Mouse (Mus musculus) large intestine, adult 2 months (tissue): ENCODE results near the gene Spns2. TPM values are rescaled to one million over a fixed set of nuclear protein-coding genes. Genes with fewer than 3 reads are reported as not detected.

Experiments
- DNase-seq: peaks from one replicate; pipeline ENCODE4 v3.0.0-alpha.2; 2012; ENCODE audit warnings: low read depth, low spot score
- WGBS: fragments of 180-500 bp; shearing (Covaris S2); methylation state at CpG from one replicate; pipeline ENCODE4 v1.1.7; 2018; 5-methylcytosine and 5-hydroxymethylcytosine counted together
- polyA plus RNA-seq: library from polyadenylated mRNA; depleted of rRNA; stranded (reverse); fragments of >200 nt; gene quantifications from 2 replicates; pipeline ENCODE4 v1.2.3, GENCODE M21; 2012; rRNA removed

The Spns2 gene
- polyA plus RNA-seq: 15.1 and 42.2 TPM in 2 replicates

DNA sequence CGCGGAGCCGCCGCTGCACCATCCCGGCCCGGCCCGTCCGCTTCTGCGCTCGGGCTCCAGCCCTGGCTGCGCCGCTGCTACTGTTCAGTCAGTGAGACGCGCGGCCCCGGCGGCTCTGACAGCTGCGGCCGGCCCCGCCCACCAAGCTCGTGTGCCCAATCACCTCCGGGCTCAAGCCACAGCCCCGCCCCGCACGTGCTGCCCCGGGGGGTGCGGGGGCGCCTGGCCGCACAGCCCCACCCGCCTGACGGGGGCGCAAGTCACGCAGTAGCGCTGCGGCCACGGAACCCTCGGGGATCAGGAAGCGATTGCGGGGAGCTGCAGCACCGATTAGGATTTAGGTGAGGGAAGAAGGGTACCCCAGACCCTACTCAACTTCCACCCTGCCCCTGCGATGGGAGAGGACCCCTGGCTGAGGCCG is at the start of gene Spns2:
Gene Spns2, minus strand, starts transcription at position 24 of the 421 bp plus-strand sequence.
- no peak for DNase-seq
- WGBS: under 1% methylated on average over 42 of the region's 42 CpGs

DNA sequence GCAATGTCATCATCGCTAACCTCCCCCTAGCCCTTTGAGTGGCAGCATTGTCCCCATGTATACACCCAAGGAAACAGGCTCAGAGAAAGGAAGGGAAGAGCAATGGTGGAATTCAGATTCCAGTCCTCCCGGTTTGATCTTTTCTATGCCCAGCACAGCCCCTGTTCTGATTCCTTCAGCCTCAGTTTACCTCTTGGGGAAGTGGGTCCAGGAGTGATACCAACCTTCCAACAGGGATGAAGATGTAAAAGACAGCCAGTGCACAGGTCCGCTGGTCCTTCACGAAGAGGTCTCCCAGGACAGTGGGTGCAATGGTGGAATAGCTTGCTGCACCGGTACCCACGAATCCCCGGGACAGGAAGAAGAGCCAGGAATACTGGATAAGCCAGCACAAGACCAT is 49.1 kb upstream of the Spns2 start:
- WGBS: 91% methylated on average over 7 of the region's 7 CpGs

DNA sequence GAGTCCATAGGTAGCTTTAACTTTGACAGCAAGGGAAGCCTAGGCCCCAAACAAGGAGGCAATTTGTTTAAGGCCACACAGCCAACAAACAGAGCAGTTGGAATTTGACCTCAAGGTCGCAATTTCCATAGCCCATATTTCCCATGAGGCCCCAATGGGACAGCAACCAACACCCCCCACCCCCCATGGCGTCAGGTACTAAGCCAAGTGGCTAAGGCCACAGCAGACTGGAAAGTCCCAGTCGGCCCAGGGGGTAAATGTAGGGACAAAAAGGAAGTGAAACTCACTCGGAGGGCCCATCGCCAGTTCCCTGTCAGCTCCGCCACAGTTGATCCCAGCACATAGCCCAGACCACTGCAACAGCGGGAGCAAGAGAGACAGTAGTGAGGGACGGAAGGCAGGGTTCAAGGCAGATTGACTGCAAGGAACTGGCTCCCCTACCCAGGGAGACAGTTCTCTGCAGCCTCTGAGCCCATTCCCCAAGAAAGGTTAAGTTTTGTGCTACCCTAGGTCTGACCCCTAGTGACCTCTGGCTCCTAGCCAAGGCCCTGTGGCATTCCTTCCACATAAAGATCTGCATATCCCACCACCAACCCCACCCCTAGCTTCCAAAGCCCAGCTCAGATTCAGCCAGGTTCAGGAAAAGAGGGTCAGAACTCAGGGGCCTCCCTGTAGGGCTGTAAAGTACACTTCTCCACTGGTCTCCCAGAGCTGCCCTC is 48.5 kb upstream of the Spns2 start:
- WGBS: 36% methylated on average over 8 of the region's 8 CpGs
- DNase-seq: no peak

More for the DNA sequence above, 49.1 kb upstream of the Spns2 start:
- DNase-seq: no peak

DNA sequence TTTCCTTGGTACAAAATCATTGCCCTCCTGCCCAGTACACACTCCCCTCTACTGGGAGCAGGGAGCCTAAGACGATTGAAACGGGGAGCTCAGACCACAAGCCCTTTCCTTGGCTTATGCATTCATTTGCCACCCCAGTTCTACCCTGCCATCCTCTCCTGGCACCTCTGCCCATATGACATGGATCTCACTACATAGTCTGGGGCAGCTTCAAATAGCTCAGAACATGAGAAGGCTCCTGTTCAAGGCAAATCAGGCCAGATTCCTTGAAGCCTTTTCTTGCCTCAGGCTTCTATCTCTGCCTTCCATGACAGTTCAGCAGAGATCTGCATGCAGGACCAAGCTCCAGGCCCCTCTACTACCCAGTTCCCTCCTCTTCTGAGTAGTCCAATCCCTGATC is 47.8 kb upstream of the Spns2 start:
- no peak for DNase-seq
- 88% methylated on average over 2 of the region's 2 CpGs for WGBS

DNA sequence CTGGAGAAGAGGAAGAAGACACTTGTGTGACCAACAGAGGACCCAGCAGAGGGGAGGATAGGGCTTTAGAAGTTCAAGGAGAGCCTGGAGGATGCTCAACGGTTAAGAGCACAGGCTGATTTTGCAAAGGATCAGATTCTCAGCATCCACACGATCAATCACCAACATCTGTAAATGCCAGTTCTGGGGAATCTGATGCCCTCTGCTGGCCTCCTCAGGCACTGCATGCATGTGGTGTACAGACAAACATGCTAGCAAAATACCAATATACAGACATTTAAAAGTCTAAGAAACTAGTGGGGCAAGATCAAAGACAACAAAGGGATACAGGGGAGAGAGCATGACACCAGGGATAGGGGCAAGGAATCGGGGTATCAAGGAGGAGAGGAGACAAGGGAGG is 45.8 kb upstream of the Spns2 start:
- DNase-seq: no peak
- 84% methylated on average over 3 of the region's 3 CpGs for WGBS

DNA sequence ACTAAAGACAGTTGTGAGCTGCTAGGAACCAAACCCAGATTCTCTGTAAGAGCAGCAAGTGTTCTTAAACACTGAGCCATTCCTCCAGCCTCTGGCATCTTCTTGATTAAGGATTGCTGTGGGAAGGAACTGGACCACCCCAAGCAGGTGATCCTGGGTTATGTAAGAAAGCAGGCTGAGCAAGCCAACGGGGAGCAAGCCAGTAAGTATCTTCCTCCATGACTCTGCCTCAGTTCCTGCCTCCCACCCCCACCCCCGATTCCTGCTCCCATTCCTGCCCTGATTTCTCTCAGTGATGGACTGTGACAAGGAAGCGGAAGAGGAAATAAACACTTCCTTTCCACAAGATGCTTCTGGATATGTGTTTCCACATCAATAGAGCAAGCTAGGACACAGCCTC is 43.2 kb upstream of the Spns2 start:
- no peak for DNase-seq
- 84% methylated on average over 3 of the region's 3 CpGs for WGBS

DNA sequence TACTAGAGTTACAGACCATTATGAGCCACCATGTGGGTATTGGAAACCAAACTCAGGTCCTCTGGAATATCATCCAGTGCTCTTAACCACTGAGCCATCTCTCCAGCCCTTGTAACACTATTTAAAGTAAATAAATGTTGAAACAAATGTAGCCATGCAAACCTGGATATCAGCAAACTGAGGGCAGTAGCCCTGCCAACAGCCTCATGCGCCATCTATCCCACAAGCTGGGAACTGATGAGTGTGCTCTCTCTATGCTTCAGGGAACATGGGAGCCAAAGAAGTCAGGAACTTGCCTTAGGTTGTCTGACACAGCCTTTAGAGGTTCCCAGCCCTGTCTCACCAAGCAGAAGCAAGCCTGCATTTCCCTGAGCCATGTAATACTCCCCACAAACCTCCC is 41.9 kb upstream of the Spns2 start:
- WGBS: 83% methylated on average over 1 of the region's 1 CpGs
- DNase-seq: no peak

DNA sequence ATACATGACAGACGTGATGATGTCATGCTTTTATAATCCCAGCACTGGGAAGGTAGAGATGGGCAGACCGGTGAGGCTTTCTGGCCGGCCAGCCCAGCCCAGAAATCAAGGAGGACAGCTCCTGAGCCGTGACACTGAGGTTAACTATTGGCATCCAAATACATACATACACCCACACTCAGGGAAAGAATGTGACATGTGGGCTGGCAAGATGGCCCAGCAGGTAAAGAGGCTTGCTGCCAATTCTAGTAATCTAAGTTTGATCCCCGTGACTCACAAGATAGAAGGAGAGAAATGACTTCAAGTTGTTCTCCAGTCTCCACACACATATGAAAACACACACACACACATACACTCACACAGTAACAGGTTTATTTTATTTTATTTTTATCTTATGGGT is 41.4 kb upstream of the Spns2 start:
- WGBS: 74% methylated on average over 5 of the region's 5 CpGs

DNA sequence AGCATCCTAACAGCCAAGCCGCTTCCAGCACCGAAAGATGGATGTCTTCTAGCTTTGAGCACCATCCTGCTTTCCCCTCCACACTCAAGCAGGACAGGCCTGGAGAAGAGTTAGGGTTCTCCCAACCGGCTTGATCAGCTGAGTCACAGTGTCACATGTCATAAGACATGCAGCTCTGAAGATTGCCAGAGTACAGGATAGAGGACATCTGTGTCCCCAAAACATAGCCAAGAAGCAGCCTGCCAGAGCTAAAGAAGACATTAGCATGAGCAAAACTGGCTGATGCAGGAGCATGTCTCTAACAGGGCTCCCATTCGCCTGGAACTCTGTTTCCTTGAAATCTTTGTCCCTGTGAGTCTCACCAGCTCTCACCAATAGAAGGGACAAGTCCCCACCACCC is 36.5 kb upstream of the Spns2 start:
- no peak for DNase-seq
- WGBS: 87% methylated on average over 4 of the region's 4 CpGs

More for the DNA sequence above, 41.4 kb upstream of the Spns2 start:
- no peak for DNase-seq

DNA sequence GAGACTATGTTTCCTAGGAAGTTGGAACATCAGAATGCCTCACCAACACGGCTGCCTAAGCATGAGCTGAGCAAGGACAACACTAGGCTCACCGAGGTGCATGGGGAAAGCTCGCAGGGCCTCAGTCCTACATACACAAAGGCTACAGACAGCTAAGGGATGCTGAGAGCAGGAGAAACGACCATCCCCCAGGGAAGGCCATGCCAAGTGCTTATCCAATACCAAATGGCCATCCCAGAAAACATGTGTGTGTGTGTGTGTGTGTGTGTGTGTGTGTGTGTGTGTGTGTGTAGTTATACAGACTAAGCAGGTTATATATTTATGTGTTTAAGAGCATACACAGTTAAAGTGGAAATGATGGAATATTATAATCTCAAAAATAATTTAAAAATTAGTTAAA is 34.0 kb upstream of the Spns2 start:
- no peak for DNase-seq
- WGBS: 76% methylated on average over 4 of the region's 4 CpGs

DNA sequence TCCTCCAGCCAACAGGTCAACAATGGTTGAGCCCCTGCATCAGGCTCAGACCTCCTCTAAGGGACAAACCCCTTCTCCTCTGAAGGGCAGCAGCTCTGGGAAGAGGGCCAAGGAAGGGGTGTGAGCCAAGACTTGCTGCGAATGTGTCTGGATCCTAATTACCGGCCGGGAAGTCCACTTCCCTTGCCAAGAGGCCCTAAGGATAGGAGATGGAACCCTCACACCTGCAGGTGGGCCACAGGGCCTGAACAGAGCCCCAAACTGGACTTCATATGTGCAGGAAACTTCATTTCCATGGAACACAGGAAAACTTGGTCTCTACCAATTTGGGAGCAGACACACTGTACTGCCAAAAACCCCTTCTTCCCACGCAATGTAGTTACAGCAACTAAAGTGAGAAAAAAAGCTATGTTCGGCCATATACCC is 32.9 kb upstream of the Spns2 start:
- WGBS: 33% methylated on average over 5 of the region's 5 CpGs
- DNase-seq: no peak

DNA sequence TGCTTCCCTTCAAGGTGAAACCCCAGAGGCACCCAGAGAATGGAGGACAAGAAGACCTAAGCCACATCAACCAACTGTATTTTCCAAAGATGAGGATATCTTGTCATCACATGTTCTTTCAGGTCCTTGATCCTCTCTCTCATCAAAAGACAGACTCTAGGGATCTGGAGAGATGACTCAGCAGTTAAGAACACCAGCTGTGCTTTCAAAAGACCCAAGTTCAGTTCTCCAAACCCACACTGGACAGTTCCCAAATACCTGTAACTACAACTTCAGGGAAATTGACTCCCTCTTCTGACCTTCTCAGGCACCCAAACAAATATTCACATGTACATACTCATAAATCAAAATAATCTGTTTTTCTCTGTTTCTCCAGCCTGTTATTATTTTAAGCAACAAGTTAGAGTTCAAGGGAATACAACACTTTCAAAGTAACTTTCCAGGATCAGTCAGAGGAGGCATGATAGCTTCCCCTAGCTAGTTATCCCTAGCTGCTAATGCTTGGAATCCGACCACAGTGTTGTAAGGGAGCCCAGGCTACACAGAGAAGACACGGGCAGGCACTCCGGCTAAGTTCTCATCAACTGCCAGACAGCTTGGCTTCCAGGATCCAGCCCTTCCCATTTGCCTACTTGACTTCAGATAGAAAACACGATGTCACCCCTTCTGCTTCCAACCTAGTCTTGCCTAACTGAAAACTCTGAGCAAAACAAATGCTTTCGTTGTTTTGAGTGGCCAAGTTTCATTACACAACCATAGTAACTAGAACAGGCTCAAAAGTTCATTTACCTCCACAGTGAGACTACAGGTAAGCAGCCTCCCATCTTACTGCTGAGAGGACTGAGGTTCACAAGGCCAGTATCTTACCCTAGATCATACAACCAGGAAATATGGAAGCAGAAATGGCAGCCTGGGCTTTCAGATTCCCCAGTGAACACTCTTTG is 32.2 kb upstream of the Spns2 start:
- WGBS: 77% methylated on average over 5 of the region's 5 CpGs

DNA sequence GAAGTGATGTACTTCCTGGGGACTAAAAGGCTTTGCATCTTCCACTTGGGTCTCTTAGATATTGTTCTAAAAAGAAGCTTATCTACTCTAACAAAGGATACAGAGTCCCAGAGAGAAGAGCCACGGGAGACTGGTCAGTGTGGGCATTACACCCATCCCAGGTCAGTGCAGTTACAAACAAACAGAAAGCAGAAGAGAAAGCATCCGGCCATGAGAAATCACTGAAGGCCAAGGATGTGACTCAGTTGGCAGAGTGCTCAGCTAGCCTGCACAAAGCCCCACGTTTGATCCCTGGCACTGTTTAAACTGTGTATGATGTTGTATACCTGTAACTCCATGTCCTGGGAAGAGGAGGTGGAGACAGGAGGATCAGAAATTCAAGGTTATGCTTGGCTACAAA is 30.2 kb upstream of the Spns2 start:
- WGBS: 54% methylated on average over 3 of the region's 3 CpGs
- DNase-seq: no peak

More for the DNA sequence above, 32.2 kb upstream of the Spns2 start:
- DNase-seq: no peak

DNA sequence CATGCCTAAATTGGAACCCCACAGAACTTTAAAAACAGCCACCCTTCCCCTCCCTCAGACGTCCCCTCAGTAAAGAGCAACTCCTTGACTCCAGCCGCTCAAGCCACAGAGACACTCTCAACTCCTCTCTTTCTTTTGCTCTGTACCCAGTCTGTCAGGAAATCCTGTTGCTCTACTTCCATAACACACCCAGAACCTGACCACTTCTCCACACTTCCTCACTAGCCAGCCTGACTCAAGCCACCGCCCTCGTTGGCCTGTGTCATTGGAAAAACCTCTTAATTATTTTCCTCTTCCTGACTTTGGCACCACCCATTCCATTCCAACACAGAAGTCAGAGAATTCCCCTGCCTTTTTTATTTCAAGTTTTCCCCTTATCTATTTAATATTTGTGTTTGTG is 29.5 kb upstream of the Spns2 start:
- WGBS: 52% methylated on average over 4 of the region's 4 CpGs
- DNase-seq: no peak

DNA sequence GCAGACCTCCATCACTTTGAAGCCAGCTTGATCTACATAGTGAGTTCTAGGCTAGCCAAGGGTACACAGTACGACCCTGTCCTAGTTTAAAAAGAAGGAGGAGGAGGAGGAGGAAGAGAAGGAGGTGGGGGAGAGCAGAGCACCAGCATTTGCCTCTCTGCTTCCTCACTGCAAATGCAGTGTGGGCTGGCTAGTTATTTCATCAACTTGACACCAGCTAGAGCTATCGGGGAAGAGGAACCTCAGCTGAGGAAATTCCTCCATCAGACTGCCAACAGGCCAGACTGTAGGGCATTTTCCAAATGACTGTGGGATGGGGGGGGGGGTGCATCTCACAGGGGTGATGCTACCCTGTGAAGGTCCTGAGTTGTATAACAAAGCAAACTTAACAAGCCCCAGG is 28.7 kb upstream of the Spns2 start:
- no peak for DNase-seq
- WGBS: 68% methylated on average over 2 of the region's 2 CpGs

DNA sequence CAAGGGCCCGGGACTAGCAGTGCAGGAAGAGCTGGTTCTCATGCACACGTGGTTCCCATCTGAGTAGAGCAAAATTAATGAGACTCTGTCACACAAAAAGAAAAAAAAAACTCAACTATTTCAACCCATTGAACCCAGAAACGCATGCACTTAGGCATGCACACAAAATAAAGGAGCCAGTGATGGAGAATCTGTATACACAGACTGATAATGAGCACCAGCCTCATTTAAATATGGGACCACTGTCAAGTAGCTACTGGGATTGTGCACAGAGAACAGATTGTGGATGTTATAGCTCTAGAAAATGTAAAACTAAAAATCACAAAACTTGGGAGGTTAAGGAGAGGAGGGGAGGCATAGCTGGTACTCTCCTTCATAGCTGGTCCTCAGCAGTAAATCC is 25.3 kb upstream of the Spns2 start:
- WGBS: 68% methylated on average over 3 of the region's 3 CpGs
- DNase-seq: no peak

DNA sequence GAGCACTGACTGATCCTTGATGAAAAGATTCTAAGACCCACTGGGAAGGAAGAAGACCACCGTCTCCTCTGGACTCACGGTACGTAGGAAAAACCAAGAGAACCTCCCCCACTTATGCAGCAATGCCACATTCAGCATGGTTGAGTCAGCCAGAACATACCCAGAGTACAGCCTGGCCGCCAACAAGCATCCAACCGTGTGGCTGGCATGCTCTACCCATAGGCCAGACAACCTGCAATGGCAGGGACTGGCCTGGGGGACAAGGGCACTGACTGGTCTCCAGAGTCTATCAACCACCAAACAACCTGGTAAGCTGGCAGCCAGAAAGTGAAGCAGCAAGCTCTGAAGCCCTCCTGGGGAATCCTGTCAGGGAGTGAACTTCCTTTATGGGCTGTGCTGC is 18.9 kb upstream of the Spns2 start:
- WGBS: 91% methylated on average over 5 of the region's 5 CpGs
- DNase-seq: no peak

DNA sequence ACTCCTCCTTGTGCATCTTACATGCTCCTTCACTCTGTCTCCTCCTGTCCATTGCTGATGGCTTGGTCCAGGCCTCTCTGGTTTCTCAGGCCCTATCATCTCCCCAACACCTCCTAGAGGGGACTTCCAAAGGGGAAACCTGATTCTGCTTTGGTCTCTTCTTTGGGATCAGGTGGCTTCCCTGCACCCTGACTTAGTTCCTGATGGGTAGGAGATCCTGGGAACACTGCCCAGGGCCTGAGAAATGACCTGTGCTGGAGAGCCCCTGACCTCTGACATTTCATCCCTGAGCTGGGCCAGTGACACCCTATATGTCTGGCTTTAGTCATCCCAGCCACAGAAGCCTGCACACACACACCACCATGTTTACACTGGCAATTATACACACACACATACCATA is 17.9 kb upstream of the Spns2 start:
- DNase-seq: no peak

DNA sequence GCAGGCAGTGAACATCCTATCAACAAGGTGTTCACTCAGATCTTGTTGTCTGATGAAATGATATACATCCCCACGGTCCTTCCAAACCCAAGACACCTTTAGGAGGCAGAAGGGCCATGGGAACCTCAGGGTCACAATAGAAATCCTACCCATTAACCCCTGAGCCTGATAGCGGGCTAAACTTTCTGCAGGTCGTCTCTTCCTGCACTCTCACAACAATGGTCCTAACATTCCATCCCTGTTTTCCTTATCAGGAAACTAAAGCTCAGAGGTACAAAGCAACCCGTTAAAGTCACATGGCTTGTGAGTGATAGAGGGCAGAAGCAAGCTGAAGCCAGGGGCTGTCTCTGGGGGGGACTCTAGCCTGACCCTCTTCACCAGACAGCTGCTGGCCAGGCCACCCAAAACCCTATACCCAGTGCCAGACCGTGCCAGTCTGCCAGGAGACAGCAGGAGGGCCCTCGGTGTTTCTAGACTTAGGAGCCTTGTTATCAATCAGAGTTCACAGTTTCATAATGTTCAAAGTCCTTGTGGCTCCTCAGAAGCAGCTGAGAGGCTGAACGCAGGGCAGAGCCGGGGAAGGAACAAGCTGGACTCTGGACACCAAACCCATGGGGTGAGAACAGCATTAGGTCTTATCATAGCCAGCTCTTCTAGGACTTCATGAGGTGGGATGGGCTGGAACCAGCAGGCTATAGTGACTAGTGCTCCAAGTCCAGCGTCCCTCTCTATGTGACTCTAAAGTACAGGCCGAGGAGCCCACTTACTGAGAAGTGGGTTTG is 14.5 kb upstream of the Spns2 start:
- WGBS: 26% methylated on average over 10 of the region's 10 CpGs

DNA sequence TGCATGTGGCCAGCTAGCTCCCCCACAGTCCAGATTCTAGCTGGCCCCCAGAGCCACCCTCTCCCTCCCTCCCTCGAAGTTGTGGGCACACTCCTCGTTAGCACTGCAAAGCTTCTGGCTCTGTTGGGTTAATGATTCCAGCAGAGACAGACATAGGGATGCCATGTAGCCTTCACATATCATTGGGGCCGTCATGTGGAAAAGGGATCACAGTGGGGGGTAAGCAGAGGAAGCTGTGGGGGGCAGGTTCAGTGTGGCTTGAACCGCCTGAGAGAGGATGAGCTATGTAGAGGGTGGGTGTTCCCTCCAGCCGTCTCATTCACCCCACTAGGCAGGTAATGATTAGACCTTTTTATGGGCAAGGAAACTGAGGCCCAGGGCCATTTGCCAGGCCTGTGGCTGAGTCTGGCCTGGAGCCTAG is 13.8 kb upstream of the Spns2 start:
- 40% methylated on average over 5 of the region's 5 CpGs for WGBS

More for the DNA sequence above, 14.5 kb upstream of the Spns2 start:
- peak; percentile 72 for DNase-seq

More for the DNA sequence above, 13.8 kb upstream of the Spns2 start:
- no peak for DNase-seq
